Mouse (Mus musculus): ENCODE data around the gene Tm7sf2.

Gene Tm7sf2

DNA sequence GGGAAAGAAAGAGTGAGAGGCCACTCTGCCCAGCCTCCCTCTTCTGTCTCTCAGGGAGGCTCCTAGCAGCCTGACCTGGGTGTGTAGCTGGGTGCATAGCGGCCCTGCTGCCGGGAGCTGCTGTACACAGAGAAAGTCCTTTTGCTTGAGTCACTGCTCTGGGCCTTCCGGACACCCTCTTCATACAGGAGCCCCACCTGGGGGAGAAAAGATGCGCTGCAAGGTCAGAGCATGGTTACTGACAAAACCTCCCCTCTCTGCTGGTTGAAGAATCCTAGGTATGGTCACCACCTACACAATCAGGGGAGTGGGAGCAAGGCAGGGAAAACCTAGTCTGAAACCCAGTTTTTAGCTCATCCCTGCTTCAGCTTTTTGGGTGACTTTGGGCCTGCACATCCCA, 778 bp upstream of the Tm7sf2 start:
- no peak for DNase-seq

DNA sequence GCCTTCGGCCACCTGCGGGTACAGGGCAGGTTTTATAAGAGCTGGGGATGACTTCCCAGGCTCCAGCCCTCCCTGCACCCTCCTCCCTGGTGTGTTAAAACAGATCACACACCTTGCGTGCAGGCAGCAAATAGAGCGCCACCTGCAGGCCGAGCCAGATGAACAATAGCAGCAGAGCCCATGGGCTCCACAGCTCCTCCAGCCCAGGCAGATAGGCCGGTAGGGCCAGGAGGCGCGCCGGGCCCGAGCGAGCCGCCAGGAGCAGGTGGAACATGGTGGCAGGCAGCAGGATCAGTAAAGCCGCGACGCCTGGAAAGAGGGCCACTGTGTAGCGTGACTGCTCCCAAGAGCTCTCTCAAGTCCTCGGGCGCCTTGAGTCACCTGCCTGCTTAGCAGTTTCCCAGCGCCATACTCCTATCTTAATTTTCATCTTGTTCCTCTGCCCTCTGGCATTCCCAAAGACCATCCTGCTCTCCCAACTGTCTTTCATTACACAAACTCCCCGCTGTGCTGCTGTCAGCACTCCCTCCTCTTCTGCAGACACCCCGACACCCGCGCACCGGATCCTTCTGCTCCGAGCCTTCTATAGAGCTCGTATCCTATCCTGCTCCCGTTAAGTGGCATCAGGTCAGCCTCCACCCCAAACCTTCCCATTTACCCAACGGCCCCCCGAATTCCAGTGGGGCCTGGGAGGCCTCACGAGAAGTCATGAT, 1.0 kb downstream of the Tm7sf2 start:
- peak; percentile 91 for DNase-seq

DNA sequence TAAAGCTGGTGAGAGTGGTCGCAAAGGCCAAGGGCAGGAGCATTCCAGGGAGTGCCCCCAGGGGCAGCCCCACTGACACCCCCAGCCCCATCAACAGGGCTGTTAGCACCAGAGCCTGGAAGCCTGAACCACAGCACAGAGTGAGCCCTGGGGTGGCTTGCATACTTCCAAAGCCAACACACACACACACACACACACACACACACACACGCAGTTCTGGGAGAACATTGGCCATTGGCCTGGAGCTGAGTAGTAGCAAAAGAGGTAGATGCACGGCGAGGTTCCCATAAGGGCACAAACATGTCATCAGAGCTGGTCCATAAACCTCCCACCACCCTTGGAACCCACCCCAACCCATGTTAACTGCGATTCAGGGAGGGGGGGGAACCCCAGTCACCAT, 1.6 kb downstream of the Tm7sf2 start:
- DNase-seq, result no peak

DNA sequence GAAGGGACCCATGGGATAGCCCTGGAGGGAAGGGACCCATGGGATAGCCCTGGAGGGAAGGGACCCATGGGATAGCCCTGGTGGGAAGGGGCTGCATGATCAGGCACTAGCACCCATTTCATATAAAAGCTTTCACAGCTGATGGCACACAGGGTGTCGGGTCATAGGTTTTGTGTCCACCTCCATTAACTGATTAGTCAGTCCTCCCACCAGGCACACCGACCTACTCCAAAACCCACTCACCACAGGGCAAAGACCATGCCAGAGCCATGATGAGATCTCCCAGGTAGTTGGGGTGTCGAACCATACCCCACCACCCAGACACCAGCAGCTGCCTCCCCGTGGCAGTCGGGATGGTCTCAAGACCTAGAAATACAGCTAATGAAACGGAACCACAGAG, 5.1 kb downstream of the Tm7sf2 start:
- DNase-seq, result no peak

DNA sequence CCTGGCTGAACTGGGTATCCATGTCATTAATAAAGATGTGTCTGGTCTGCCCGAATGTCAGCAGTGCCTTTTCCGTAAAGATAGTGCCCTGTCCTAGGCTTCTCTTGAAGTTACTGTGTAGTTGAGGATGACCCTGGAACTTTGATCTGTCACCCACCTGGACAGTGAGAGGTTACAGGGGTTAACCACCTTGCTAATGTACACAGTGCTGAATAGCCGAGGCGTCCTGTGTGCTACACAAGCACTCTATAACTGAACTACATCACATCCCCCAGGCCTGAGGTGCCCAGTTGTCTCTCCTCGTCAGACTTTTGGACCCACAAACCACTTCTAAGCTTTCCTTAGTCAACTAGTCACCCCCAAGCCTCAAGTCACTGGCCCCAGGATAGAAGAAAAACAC, 5.8 kb downstream of the Tm7sf2 start:
- DNase-seq, result no peak

DNA sequence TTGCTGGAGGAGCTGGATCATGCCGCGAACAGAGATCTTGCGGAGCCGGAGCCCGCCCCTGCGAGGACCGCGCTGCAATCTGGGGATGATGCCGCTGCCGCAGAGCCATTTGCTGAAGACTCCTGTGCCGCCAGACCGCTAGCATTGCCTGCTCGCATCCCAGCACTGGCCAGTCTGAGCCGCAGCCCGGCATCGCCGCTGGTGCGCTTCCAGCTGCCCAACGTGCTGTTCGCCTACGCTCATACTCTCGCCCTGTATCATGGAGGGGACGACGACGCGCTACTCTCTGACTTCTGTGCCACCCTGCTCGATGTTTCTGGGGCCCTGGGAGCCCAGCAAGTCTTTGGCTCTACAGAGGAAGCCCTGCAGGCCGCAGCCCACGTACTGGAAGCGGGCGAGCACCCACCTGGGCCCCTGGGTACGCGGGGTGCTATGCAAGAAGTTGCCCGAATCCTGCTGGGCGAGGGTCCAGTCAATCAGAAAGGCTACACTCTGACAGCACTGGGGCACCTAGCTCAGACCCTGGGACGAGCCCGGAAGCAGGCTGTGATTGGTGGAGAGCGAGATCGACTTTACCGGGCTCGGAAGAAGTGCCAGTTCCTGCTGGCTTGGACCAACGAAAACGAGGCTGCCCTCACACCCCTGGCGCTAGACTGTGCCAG, 6.4 kb downstream of the Tm7sf2 start:
- DNase-seq, result peak; percentile 59

DNA sequence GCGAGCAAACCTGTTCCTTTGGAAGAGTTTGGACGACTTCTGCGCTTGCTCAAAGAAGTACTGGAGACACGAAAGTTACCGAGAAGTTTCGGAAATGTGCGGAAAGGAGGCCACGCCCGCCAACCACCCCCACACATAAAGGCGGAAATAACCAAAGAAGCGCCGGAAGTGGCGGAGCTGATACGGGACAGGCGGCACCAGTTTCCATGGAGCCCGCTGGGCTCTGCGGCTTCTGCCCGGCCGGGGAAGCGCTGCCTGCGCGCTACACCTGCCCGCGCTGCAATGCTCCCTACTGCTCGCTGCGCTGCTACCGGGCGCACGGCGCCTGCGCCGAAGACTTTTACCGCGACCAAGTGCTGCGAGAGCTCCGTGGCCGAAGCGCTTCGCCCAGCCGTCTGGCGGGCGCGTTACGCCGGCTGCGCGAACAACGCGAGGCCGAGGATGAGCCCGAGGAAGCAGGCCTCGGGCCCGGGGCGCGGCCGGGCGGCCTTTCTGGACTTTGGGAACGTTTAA, 7.1 kb downstream of the Tm7sf2 start, which contains the start of gene Znhit2:
Znhit2 (plus strand) TSS at position 172 of the 513 bp plus-strand sequence.
- peak; percentile 96 for DNase-seq

DNA sequence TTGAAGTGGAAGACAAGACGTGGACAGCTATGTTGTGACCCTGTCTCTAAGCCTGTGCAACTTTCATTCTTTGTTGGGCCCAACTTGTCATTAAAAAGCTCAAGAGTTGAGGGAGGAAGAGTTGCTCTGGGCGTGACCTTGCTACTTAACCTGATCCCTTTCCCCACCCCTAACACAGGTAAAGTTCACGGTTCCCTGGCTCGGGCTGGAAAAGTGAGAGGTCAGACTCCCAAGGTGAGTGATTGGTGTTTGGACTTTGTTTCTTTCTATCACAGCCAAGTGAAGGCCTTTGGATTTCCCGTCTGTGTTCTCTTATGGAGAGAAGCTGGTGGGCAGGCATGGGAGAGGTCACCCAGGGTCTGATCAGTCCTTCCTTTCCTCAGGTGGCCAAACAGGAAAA, 9.2 kb downstream of the Tm7sf2 start:
- DNase-seq, result no peak

DNA sequence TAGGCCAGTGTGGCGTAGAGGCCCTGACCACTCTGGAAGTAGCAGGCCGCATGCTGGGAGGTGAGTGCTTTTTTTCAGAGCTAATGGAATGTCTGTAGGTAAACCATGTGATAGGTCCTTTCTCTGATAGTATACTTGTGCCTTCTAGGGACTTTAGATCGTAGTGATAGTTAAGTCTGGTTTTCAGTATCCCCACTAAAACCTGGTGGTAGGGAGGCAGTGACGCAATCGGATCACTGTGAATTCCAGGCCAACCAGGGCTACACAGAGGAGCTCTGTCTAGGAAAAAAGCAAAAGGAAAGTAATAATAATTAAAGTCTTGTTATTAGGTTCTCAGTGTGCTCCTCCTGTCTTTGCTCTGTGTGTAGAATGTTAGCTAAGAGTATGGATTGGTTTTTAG, 9.7 kb downstream of the Tm7sf2 start:
- DNase-seq, result no peak

DNA sequence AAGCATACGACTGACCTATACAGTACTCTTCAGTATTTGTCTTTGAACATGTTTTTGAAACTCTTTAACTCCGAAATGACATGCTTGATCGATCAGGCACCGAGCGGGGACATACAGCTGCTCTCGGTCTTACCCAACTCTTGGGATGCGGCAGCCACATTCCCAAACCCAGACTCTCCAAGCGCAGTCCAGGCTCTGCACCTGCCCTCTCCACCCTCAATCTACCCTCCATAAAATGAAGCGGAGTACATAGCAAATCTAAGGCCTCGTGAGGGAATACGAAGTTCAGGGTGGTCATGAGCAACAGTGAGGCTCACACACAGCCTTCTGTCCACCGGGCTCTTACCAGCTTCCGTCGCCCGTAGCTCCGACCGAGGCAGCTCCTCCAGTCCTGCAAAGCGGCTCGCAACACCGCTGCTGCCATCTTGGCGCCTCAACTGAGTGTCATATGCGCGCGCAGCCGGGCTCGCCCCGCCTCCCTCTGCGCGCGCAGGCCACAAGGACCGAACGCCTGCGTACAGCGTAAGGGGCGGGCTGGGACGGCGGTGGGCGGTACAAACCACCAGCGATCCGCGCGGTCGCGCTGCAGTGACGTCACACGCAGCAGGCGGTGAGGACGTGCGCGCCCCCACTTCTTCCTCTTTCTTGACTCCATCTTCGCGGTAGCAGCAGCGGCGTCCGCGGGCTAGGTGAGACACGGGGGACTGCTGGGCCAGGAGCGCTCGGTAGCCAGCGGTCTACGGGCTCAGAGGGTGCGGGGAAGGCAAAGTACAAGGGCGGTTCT, 10.7 kb downstream of the Tm7sf2 start, which contains the start of the genes Mrpl49 and Fau:
Mrpl49 (minus strand) TSS at position 473 of the 784 bp plus-strand sequence.
Fau (plus strand) TSS at position 532 of the 784 bp plus-strand sequence.
- peak; percentile 98 for DNase-seq

DNA sequence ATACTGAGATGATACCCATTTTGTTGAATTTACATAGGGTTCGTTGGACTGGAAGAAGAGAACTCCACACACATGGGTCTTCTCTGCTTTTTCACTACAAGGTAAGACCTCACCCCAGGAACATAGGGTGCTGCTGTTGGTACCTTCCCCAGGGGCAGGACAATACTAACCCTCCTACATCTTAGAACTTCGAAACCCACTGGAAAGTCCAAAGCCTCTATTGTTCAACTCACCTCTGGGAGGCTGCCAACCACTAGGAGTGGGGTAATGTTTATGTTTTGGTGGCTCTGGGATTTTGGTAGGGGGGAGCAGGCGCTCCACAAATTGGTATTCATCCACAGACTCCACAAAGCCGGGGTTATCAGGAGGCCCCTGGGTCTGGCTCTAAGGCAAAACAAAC, 11.5 kb downstream of the Tm7sf2 start:
- DNase-seq, result no peak

DNA sequence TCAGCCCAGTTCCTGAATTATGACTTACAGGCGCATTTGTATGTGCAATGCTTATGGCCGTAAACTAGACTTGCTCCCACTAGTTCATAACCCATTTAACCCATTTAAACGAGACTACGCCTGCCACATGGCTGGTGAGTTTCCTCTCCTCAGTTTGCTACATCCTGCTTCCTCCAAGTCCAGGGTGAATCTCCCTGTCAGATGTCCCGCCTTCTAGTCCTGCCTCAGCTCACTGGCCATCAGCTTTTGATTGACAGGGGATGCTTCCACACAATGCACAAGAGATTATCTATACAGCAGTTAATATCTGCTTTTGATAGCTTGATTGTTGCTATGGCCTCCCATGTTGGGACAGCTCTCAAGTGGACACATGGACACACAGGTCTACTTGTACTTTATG, 13.9 kb downstream of the Tm7sf2 start:
- DNase-seq, result no peak

DNA sequence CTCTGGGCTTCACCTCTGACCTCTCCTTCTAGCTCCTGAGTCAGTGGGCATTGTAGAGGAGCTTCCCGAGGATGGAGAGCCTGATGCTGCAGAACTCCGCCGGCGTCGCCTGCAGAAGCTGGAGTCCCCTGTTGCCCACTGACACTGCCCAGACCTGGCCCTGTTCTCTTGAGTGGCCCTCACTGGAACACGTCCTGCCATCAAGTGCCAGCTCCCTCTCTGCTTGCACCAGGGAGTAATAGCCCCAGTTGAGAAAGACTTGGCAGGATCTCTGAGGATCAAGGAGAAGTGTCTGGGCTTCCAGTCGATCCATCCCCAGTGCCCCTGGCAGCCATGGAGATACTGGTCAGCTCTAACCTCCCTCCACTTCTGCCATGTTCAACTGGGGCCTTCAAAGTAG, 15.7 kb downstream of the Tm7sf2 start:
- DNase-seq, result no peak

DNA sequence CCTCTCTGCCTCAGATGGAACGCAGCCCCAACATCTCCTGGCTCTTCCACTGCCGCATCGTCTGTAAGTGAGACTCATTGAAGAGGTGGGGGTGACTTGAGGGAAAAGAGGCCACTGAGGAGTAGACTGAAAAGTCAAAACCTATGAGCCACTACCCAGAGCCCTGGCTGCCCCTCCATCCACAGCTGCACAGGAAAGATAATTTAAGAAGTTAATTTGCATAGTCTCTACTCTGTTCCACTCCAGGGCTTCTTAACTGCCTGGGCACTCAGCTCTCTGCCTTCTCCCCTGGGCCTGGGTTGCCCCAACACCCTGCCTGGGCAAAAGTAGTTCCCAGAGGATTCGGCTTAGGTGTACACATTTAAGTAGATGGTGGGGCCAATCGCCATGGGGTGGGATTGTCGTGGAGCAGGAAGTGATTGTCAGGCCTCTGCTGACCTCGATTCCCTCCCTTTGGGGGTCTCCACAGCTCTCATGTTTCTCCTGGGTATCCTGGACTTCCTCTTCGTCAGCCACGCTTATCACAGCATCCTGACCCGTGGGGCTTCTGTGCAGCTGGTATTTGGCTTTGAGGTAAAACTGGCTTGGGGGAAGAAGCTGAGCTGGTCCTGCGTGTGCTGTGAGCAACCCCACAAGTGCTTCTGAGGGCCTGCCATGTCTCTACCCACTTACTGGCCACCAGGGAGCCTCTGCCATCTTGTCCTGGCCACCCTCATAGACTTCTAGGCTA, 19.3 kb downstream of the Tm7sf2 start:
- no peak for DNase-seq

DNA sequence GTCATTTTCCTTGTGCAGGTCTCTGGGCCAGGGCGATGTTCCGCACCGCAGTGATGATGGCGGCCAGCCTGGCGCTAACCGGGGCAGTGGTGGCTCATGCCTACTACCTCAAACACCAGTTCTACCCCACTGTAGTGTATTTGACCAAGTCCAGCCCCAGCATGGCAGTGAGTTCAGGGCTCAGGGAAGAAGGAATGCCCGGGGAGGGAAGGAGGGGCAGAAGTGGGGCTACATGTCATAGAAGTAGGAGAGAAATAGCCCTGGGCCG, 20.3 kb downstream of the Tm7sf2 start:
- DNase-seq, result no peak

DNA sequence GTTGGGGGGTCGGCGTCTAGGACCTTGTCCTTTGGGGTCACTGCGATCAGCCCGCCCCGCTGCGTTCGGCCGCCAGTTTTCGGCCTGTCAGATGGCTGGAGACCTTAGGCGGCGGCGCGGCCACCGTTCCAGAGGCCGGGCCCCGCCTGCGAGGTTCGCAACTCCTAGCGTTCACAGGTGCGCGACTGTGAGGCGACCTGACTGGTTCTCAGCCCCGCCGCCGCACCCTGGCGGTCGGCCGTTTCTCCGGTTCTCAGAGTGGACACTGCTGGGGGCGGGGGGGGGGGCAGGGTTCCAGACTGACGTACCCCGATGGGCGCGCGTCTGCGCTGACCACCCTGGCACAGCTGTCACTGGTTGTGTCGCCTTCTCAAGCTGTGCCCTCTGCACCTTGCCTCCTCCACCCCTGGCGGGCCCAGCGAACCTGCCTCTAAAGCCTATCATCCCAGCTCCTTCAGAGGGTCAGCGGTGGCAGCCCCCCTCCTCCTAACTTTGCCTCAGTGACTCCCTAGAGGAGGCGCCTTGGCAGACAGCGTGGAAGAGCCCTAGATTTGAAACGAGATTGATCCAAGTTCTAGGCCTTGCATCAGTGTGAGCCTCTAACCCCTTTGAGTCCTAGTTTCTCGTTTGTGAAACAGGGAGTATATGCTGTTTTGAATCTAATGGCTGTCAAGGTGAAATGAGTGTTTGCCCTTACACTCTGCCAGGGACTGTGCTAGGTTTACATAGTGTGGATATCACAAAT, 20.8 kb downstream of the Tm7sf2 start:
- DNase-seq, result no peak

DNA sequence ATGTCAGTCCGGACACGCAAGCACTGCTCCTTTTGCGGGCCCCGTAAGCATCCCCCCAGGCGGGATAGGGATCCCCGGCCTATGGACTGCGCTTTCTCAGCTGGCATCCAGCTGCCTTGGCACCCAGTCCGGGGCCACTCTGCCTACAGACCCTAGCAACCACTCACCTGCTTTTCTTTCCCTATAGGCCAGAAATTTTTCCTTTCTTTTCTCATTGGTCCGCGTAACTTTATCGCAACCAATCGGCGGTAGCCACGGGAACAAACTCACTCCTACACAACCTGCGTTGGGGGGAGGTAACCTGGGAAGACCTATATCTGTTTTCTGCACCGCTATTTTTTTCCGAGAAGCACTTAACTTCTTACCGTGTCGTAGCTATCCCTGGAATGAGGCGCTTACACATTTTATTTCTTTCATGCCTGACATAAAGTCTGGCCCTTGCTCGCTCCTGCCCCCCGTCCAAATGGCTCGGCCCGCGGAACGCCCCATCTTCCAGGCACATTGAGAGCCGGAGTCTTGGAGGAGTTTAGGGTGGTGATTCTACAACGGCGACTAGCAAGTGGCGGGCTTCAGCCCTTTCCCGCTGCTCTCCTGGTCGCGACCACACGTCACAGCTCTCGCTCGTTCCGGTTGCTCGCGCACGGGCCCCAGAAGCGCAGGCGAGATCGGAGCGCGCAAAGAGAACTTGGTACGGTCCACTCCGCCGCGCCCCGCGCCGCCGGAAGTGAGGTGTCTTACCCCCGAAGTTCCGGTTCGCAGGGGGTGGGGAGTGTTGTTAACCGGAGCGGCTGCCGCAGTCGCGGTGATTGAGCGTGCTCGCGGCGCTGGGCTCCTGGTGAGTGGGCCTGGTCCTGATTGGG, 21.6 kb downstream of the Tm7sf2 start, which contains the start of gene Syvn1:
Syvn1 (plus strand) TSS at position 283 of the 860 bp plus-strand sequence.
- DNase-seq, result peak; percentile 95

DNA sequence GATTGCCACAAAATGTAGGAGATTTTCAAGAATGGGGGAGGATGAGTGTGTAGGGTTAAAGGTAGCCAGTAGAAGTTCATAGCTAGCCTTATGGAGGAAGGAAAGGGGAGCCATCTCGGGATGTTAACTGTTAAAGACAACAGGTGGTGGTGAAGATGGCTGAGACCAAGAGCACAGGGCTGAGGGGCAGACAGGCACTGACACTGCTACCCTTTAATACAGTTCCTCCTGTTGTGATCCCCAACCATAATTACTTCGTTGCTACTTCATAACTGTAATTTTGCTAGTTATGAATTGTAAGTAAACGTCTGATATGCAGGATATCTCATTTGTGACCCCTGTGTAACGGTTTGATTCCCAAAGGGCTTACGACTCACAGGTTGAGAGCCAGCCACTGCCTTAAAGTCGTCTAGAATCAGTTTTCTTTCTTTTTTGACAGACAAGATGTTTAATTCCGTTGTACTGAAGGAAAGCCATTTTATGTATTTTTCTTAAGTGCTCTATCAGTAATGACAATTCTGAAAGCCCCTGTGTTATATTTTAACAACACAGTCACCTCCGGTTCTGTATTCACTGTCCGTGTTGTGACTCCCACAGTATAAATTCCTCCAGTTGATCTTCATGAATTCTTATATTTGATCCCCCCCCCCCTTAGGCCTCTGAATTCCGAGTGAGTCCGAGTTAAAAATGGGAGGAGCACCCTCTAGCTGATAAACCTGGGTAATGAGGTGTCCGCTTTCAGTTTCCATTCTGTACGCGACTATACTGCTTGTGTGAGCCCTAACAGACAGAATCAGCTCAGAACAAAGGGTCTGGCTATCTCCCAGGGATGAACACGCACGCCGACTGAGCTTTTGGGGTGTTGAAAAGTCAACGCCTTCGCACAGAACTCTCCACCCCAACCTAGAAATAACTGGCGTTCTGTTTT, 22.5 kb downstream of the Tm7sf2 start:
- no peak for DNase-seq

DNA sequence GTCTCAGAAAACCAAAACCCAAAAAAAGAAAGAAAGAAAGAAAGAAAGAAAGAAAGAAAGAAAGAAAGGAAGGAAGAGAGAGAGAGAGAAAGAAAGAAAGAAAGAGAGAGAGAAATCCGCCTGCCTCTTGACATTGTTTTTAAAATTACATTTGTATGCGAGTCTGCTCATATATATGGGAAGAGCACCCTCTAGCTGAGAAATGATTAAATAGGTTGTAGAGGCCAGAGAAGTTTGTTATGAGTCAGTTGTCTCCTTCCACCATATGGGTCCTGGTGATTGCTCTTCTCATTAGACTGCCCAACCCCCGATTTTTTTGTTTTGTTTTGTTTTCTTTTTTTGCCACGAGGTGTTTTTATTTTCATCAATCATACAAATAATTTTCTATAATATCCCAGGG, 24.1 kb downstream of the Tm7sf2 start:
- DNase-seq, result peak; percentile 39

DNA sequence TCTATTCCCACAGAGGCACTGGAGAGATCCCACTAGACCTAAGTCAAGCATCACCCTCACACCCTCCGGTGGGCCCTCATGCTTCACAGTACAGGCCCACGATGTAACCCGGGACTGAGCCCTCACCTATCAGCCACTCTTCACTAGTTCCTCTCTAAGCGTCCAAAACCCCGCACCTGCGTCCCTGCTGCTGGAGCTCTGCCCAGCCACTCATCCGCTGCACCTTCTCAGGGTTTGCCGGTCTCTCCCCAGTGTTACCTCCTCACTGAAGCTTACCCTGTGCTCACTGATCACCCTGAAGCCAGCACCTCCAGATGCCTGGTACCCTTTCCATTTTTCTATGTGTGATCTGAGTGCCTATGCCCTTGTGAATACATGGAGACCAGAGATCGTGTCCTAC, 25.9 kb downstream of the Tm7sf2 start:
- no peak for DNase-seq
